Comparison of ENCODE assay signal across 14 mouse cellular contexts in the genomic region with DNA sequence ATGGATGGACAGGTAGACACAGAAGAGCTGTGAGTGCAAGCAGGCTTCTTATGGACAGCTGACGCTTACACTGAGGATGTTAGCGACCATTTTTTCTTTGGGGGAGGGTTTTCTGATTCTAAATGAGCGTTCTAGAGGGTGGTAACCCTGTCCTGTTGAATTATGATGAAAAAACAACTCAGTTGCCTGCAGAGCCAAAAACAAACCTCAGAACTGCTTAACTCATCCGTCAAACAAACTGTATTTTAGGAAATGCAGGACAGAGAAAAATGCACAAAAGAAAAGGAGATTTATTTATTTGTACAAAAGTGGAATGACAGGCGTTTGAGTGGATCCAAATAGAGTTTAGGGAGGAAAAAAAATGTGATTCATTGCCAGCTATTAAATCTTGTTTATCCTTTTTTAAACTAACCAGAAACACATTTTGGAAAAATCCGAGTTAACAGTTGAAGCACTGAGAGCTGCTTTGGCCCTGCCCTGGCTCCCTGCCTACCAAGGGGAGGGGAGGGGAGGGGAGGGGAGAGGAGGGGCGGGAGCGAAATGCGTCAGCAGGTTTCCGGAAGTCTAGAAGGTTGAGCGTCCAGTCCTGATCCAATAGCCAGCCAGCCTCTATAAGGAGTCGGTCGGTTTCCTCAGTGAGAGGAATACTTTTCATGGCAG. TPM values are rescaled to one million over a fixed set of nuclear protein-coding genes. Genes with fewer than 3 reads are reported as not detected.
DNase-seq lines count a peak whose midpoint lies in the region; ATAC-seq and TF ChIP-seq lines count a peak whose summit lies in the region.
"Had no signal": no experiment of that assay in that cellular context is flagged by ENCODE, and none has a peak within 500 bp of the region (broad histone marks: within the 10 kb centered on the region; RNA-seq: fewer than 3 reads in every experiment).

No protein-coding gene starts in this region.

- H3K4me3 ChIP-seq in kidney, adult 2 months (ENCODE audit: insufficient read depth, low read depth, low read length): no peak overlapping the region
- no peak overlapping the region for H3K4me3 ChIP-seq in lung, embryonic 16.5 days (ENCODE audit: low read length)
- H3K4me3 ChIP-seq: midbrain, embryonic 12.5 days had no signal

- H3K4me2 ChIP-seq in lung, embryonic 16.5 days (ENCODE audit: low read depth, low read length): no peak overlapping the region
- H3K4me2 ChIP-seq: midbrain, embryonic 12.5 days had no signal

- no peak for TF ChIP-seq POLR2A in kidney, adult 2 months (IDR thresholded peaks at IDR 0.05; ENCODE audit: low read depth, low read length)

- H3K9ac ChIP-seq in lung, embryonic 16.5 days (ENCODE audit: low read length): no peak overlapping the region
- H3K9ac ChIP-seq: midbrain, embryonic 12.5 days had no signal

- peak; percentile 22 for DNase-seq in kidney, adult 2 months
- no peak for DNase-seq in kidney, adult 8-10 months
- peak; percentile 60 for DNase-seq in adipocyte (ENCODE audit: low spot score)
- peak; percentile 37 for DNase-seq in heart, postnatal 4 days
- no peak for DNase-seq in right cerebral cortex, postnatal 36 days (ENCODE audit: low spot score in 2 of 2)
- DNase-seq in adrenal gland, postnatal 25 days: no peak
- DNase-seq in cerebellum, adult 9-10 months: no peak
- DNase-seq: right cerebral cortex, adult 18-20 months; thymus, postnatal 4 days had no signal

- ATAC-seq in lung, embryonic 16.5 days (ENCODE audit: low read depth): peak; percentile 73; the same call in 1 of the 2 replicates
- ATAC-seq: forebrain, embryonic 14.5 days; Patski had no signal

- H3K27ac ChIP-seq in kidney, adult 2 months (ENCODE audit: insufficient read depth, low read depth, low read length): no peak overlapping the region
- H3K27ac ChIP-seq in lung, embryonic 16.5 days (ENCODE audit: low read length): no peak overlapping the region
- H3K27ac ChIP-seq: midbrain, embryonic 12.5 days had no signal

- 32% methylated on average over 13 of the region's 13 CpGs for WGBS in kidney, adult 2 months
- WGBS in lung, embryonic 16.5 days: 22% methylated on average over 13 of the region's 13 CpGs

- no peaks in the 10 kb centered on the region for H3K36me3 ChIP-seq in kidney, adult 2 months (ENCODE audit: control insufficient read depth, insufficient read depth, low read length)
- H3K36me3 ChIP-seq in lung, embryonic 16.5 days (ENCODE audit: control insufficient read depth, insufficient read depth, low read length): no peaks in the 10 kb centered on the region
- H3K36me3 ChIP-seq: midbrain, embryonic 12.5 days had no signal

- H3K9me3 ChIP-seq in lung, embryonic 16.5 days (ENCODE audit: control insufficient read depth, low read length): no peaks in the 10 kb centered on the region; the same call in 1 of the 2 replicates
- H3K9me3 ChIP-seq: midbrain, embryonic 12.5 days had no signal

- no peaks in the 10 kb centered on the region for H3K27me3 ChIP-seq in kidney, adult 2 months (replicated peaks; ENCODE audit: control insufficient read depth, insufficient read depth, low read length)
- no peaks in the 10 kb centered on the region for H3K27me3 ChIP-seq in lung, embryonic 16.5 days (ENCODE audit: control insufficient read depth, insufficient read depth, low read depth, low read length)
- H3K27me3 ChIP-seq: midbrain, embryonic 12.5 days; Patski had no signal

- H3K4me1 ChIP-seq in kidney, adult 2 months (ENCODE audit: control insufficient read depth, insufficient read depth, low read length): no peaks in the 10 kb centered on the region
- no peaks in the 10 kb centered on the region; the same call in 1 of the 2 replicates for H3K4me1 ChIP-seq in lung, embryonic 16.5 days (replicated peaks; ENCODE audit: control insufficient read depth, insufficient read depth, low read length)
- H3K4me1 ChIP-seq: midbrain, embryonic 12.5 days had no signal

- no peak for TF ChIP-seq CTCF in kidney, adult 2 months (conservative IDR thresholded peaks at IDR 0.05; ENCODE audit: insufficient read depth, insufficient read length, low read depth, low read length)

RNA-seq across cellular contexts. Expression of a gene that starts 51.4 kb away (rescaled TPM):
- polyA plus RNA-seq in kidney, adult 2 months (2012; rRNA removed): 1.1 and 2.0 TPM in 2 replicates
- total RNA-seq in heart, postnatal 4 days (2021): not detected
- 1.2 and 1.8 TPM in 2 replicates for polyA plus RNA-seq in lung, embryonic 16.5 days (2015; fragmentation: Nextera tagmentation; extraction: Ambion mirVana)
- total RNA-seq in adrenal gland, postnatal 25 days (2021): not detected in 2 replicates
- total RNA-seq: layer of hippocampus, postnatal 14 days had no signal

Comparison
In these comparisons a context has a peak if more than half of its experiments do, and no peak if none do; other contexts are left out.
1. DNase-seq: peak in kidney, adult 2 months (single experiment), adipocyte (single experiment) and heart, postnatal 4 days (single experiment); none in kidney, adult 8-10 months (0 of 2), right cerebral cortex, postnatal 36 days (0 of 2), adrenal gland, postnatal 25 days (single experiment) and cerebellum, adult 9-10 months (single experiment).